Mouse (Mus musculus): ENCODE results near the gene Nags.

Gene Nags

GRCm38 (mm10) chr11:102147213-102147989 is 2.1 kb downstream of the Nags start:
- in situ Hi-C loops (cut with MboI; ENCODE audit: unreplicated experiment in 2 of 2), result loop anchor here in 1 of 2 experiments (5.0 to 10.0 kb wide), 2 partner anchors 80 to 153 kb away; no protein-coding TSS in a partner anchor

GRCm38 (mm10) chr11:102156039-102156785 is 10.9 kb downstream of the Nags start, which contains the start of gene Tmem101:
Tmem101 (minus strand) TSS chr11:102156404.
- in situ Hi-C loops (cut with MboI; ENCODE audit: unreplicated experiment in 2 of 2), result loop anchor here in 1 of 2 experiments (5.0 kb wide), 1 partner anchor 71 kb away; no protein-coding TSS in a partner anchor

GRCm38 (mm10) chr11:102156786-102157089 is 11.4 kb downstream of the Nags start:
- in situ Hi-C loops (cut with MboI; ENCODE audit: unreplicated experiment in 2 of 2), result loop anchor here in 1 of 2 experiments (5.0 kb wide), 1 partner anchor 71 kb away; no protein-coding TSS in a partner anchor

- in situ Hi-C loops (cut with MboI; ENCODE audit: unreplicated experiment in 2 of 2), result loop anchor here in 1 of 2 experiments (5.0 kb wide), 1 partner anchor 69 kb away; no protein-coding TSS in a partner anchor
Measured at GRCm38 (mm10) chr11:102158024-102158423, 12.7 kb downstream of the Nags start.

DNA sequence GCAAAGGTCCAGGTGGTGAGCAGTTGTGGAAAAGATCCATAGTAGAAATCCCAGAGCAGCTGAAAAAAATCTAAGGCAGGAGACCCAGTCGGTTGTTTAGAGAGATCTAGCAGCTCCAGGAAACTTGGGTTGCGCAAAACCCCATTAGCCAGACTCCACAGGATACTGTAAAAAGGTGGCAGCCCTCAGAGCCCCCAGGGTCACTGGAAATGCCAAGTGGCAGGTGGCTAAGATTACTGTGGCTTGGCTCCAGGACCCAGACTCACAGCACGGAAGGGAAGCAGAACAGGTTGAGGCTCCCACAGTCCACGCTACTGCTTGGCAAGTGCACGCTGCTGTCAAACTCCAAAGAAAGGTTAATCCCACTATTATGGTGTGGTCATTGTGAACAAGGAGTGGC is 14.5 kb downstream of the Nags start:
- in situ Hi-C loops (cut with MboI; ENCODE audit: unreplicated experiment in 2 of 2), result loop anchor here in 1 of 2 experiments (5.0 kb wide), 1 partner anchor 68 kb away; no protein-coding TSS in a partner anchor

DNA sequence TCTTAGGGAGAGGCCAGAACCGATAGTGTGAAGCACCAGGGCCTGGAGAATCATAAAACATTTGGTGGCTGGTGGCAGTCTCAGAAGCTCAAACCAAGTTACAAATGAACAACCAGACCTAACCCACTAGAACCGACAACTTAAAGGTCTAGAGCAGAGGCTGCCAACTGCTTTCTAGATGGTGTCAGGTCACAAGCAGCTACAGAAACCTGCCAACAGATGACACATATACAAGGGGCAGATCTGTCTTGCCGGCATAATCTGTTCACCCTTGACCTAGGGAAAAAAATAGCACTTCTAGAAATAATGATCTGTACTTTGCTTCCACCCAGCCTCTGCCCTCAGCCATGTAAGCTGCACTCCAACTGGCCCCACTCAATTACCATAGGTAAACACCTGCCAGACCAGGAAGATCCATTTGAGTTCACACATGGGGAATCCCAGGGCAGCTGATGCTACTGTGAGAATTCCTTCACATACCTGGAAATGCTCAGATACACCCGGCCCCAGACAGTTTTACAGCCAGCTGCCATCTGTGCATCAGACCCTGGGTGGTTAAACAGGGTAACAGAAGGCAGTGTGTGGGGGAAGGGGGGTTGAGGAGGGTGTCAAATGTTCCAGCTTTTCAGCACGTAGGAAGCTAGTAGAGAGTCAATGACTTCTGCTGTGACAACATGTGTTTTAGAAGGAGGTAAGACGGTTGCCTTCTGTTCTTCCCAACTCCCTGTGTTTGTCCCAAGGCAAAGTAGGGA is 20.8 kb downstream of the Nags start:
- in situ Hi-C loops (cut with MboI; ENCODE audit: unreplicated experiment in 2 of 2), result no loop called here

GRCm38 (mm10) chr11:102167539-102167938 is 22.2 kb downstream of the Nags start:
- in situ Hi-C loops (cut with MboI; ENCODE audit: unreplicated experiment in 2 of 2), result no loop called here

DNA sequence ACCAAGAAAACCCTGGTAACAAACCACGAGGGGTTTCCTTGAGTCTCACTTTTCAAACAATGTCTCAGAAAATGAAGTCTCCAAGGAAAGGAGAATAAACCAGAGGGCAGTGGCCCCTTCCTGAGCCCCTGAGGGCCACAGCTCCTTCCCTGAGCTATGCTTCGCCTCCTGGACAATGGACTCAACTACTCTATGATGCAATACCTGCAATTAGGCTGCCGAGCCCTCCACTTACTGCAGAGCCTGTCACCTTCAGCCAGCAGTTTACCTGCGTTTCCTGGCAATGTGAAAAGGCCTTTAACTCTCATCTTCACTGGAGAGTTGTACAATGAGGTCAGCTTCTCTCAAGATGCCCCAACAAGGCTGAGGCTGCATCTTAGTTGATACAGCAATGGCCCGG is 23.4 kb downstream of the Nags start:
- in situ Hi-C loops (cut with MboI; ENCODE audit: unreplicated experiment in 2 of 2), result no loop called here

DNA sequence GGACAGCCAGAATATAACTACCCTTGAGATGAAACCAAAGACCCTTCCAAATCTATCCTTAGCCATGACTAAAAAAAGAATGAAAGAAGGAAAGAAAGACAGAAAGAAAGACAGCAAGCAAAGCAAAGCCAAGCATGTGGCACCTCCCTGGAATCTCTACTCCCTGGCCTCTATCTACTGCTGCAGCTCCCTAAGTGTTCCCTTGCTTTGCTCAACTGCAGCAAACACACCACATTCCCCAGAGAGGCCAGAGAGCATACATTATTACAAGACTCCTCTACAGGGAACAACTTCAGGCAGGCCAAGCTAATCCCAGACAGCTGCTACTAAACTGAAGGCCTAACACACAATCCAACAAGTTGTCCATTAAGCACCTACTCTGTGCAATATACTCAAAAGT is 34.5 kb downstream of the Nags start:
- in situ Hi-C loops (cut with MboI; ENCODE audit: unreplicated experiment in 2 of 2), result no loop called here

GRCm38 (mm10) chr11:102184253-102184645 is 38.9 kb downstream of the Nags start:
- in situ Hi-C loops (cut with MboI; ENCODE audit: unreplicated experiment in 2 of 2), result no loop called here

GRCm38 (mm10) chr11:102184646-102185495 is 39.6 kb downstream of the Nags start, which contains the start of gene Lsm12:
Lsm12 (minus strand) TSS chr11:102185296.
- in situ Hi-C loops (cut with MboI; ENCODE audit: unreplicated experiment in 2 of 2), result loop anchor here (5.0 kb wide), 2 partner anchors 37 to 42 kb away; no protein-coding TSS in a partner anchor

DNA sequence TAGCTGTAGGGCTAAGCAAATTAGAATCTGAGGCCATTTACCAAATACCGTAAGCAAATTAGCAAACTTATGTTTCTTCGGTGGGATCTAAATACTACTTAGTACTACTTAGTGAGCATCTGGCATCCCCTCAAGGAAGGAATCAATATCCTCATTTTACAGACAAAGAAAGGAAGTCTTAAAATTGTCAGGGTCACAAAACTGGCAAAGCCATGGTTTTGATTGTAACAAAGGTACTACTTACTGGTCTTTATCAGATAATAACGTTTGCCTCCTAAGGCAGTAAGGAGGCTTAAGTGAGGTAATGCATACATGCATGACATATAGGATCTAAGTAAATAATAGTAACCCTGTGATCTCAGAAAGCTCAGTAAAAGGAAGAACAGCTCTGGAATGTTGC is 40.4 kb downstream of the Nags start:
- in situ Hi-C loops (cut with MboI; ENCODE audit: unreplicated experiment in 2 of 2), result loop anchor here (5.0 kb wide), 2 partner anchors 37 to 42 kb away; no protein-coding TSS in a partner anchor

DNA sequence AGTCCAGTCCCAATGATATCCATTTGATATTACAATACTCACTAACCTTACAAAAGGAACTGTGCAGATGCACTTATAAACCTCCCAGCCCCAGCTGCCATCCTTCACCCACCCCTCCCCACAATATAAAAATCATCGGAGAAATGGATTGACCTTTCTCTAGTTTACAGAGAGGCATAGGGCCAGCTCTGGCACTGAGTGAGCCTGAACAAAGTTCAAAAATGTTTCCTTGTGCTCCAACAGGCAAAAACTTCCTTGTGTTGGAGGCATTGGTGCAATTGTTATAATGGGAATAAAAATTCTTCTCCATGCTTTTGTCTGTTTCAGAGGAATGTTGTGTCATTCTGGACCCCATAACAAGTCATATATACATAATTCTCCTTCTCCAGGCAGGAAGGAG is 40.9 kb downstream of the Nags start:
- in situ Hi-C loops (cut with MboI; ENCODE audit: unreplicated experiment in 2 of 2), result loop anchor here (5.0 kb wide), 2 partner anchors 36 to 41 kb away; no protein-coding TSS in a partner anchor

GRCm38 (mm10) chr11:102188980-102189379 is 43.7 kb downstream of the Nags start:
- in situ Hi-C loops (cut with MboI; ENCODE audit: unreplicated experiment in 2 of 2), result loop anchor here (5.0 kb wide), 2 partner anchors 33 to 38 kb away; no protein-coding TSS in a partner anchor

- in situ Hi-C loops (cut with MboI; ENCODE audit: unreplicated experiment in 2 of 2), result loop anchor here (5.0 kb wide), 2 partner anchors 33 to 38 kb away; no protein-coding TSS in a partner anchor
Measured at GRCm38 (mm10) chr11:102189461-102190436, 44.4 kb downstream of the Nags start, which contains the start of gene G6pc3. G6pc3 (plus strand) TSS chr11:102189620.

DNA sequence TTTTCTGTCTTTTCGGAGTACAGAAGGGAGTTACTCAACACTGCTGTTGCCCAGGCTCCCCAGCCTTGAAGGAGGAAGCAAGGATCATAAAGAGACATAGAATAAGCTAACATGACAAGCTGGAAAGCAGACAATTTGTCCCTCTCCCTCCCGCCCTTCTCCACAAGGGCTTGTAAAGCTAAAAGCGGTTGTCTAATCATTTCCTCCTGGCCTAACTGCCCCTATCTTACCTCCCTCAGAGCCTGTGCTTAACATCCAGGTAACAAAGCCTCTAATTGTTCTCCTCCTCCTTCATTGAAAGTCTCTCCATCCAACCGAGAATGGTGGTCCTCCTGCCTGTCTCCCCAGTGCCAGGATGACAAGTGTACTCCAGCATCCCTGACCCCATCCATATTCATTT is 45.5 kb downstream of the Nags start:
- in situ Hi-C loops (cut with MboI; ENCODE audit: unreplicated experiment in 2 of 2), result no loop called here

- in situ Hi-C loops (cut with MboI; ENCODE audit: unreplicated experiment in 2 of 2), result no loop called here
Measured at GRCm38 (mm10) chr11:102193657-102194440, 48.5 kb downstream of the Nags start.
